Mouse (Mus musculus) limb, embryonic 13.5 days (tissue): Measurements from ENCODE around the gene Fbxw9. TPM values are rescaled to one million over a fixed set of nuclear protein-coding genes. Genes with fewer than 3 reads are reported as not detected.
"Not testable (repeated sequence)": the region's sequence is repeated elsewhere in the genome, so short reads cannot be mapped to it uniquely, and the experiment has no call there.

Experiments used
- ATAC-seq: fragments of 200-750 bp; cut with Nextera tagmentation; 2 replicates; pipeline ENCODE4 v1.8.0; 2017; ENCODE audit warnings: low read depth, moderate number of reproducible peaks, moderate TSS enrichment; ENCODE audit not compliant: low FRiP score
- H3K27ac ChIP-seq: fragments of 300-500 bp; sonication (generic); 2 replicates; pipeline ENCODE4 v1.5.1; 2015; ENCODE audit warnings: inconsistent platforms, mild to moderate bottlenecking, moderate library complexity
- H3K27me3 ChIP-seq: fragments of 300-500 bp; sonication (generic); 2 replicates; pipeline ENCODE4 v1.6.1; 2015; ENCODE audit warnings: mild to moderate bottlenecking, inconsistent platforms
- H3K36me3 ChIP-seq: fragments of 300-500 bp; sonication (generic); 2 replicates; pipeline ENCODE4 v1.6.1; 2015; ENCODE audit warnings: inconsistent platforms, mild to moderate bottlenecking, moderate library complexity
- H3K4me1 ChIP-seq: fragments of 300-500 bp; sonication (generic); 2 replicates; pipeline ENCODE4 v1.6.1; 2015; ENCODE audit warnings: inconsistent platforms
- H3K4me2 ChIP-seq: fragments of 300-500 bp; sonication (generic); replicated peaks from 2 replicates; pipeline ENCODE4 v1.6.1; 2015; ENCODE audit warnings: inconsistent platforms, mild to moderate bottlenecking, moderate library complexity
- H3K4me3 ChIP-seq: fragments of 300-500 bp; sonication (generic); 2 replicates; pipeline ENCODE4 v1.5.1; 2015; ENCODE audit warnings: moderate library complexity, mild to moderate bottlenecking, inconsistent platforms
- H3K9ac ChIP-seq: fragments of 300-500 bp; sonication (generic); 2 replicates; pipeline ENCODE4 v1.6.1; 2015; ENCODE audit warnings: mild to moderate bottlenecking, inconsistent platforms
- H3K9me3 ChIP-seq: fragments of 300-500 bp; sonication (generic); 2 replicates; pipeline ENCODE4 v1.6.1; 2016; ENCODE audit warnings: inconsistent platforms
- WGBS: fragments of 180-500 bp; shearing (Covaris S2); methylation state at CpG from one replicate; pipeline ENCODE4 v1.1.7; 2015; 5-methylcytosine and 5-hydroxymethylcytosine counted together
- polyA plus RNA-seq: library from polyadenylated mRNA; unstranded; fragments of >200 nt; fragmentation: Nextera tagmentation; extraction: Ambion mirVana; gene quantifications from 2 replicates; pipeline ENCODE4 v1.2.1, GENCODE M21; 2015

The Fbxw9 gene
- polyA plus RNA-seq, 1 experiment from 2014 or later = 32.2 TPM

- Histone ChIP-seq H3K9ac (no peak overlapping the region), H3K9me3 (no peaks in the 10 kb centered on the region), H3K4me3 (no peak overlapping the region), H3K36me3 (peaks cover 45% of the 10 kb centered on the region), H3K4me1 (peaks cover 20% of the 10 kb centered on the region), H3K27ac (no peak overlapping the region), H3K4me2 (no peak overlapping the region), H3K27me3 (no peaks in the 10 kb centered on the region)
- no peak for ATAC-seq
- WGBS = 78% methylated on average over 9 of the region's 9 CpGs
Measured at GRCm38 (mm10) chr8:85076001-85076400, 16.1 kb downstream of the Fbxw9 start.

- Histone ChIP-seq H3K9ac (no peak overlapping the region), H3K4me3 (no peak overlapping the region), H3K9me3 (no peaks in the 10 kb centered on the region), H3K36me3 (peaks cover 45% of the 10 kb centered on the region), H3K27ac (no peak overlapping the region), H3K27me3 (no peaks in the 10 kb centered on the region), H3K4me2 (no peak overlapping the region), H3K4me1 (peaks cover 25% of the 10 kb centered on the region)
- ATAC-seq = no peak
- WGBS = 0% methylated on average over 2 of the region's 2 CpGs
Measured at GRCm38 (mm10) chr8:85076993-85077392, 17.1 kb downstream of the Fbxw9 start.

- ATAC-seq = no peak
- Histone ChIP-seq H3K27ac (peak overlapping the region; percentile 44; the same call in 1 of the 2 replicates), H3K4me2 (peak overlapping the region; percentile 96), H3K4me3 (peak overlapping the region; percentile 89), H3K36me3 (peaks cover 28% of the 10 kb centered on the region), H3K9me3 (no peaks in the 10 kb centered on the region), H3K9ac (peak overlapping the region; percentile 88), H3K4me1 (peaks cover 37% of the 10 kb centered on the region), H3K27me3 (no peaks in the 10 kb centered on the region)
- WGBS = under 1% methylated on average over 25 of the region's 25 CpGs
Measured at GRCm38 (mm10) chr8:85080214-85080531, 20.3 kb downstream of the Fbxw9 start.

GRCm38 (mm10) chr8:85080532-85081215 is 20.8 kb downstream of the Fbxw9 start, which contains the start of gene Wdr83os:
TSS of gene Wdr83os (plus strand) at chr8:85080740.
- peak within 1 kb of the TSS; percentile 96 for H3K4me2 ChIP-seq
- WGBS = under 1% methylated on average over 30 of the region's 30 CpGs
- ATAC-seq = peak; percentile 5
- H3K9ac ChIP-seq = peak within 1 kb of the TSS; percentile 88
- H3K4me3 ChIP-seq = peak within 1 kb of the TSS; percentile 89
- H3K36me3 ChIP-seq = peaks cover 28% of the 10 kb centered on the region
- H3K27me3 ChIP-seq = no peaks in the 10 kb centered on the region
- no peaks in the 10 kb centered on the region for H3K9me3 ChIP-seq
- H3K4me1 ChIP-seq = peaks cover 37% of the 10 kb centered on the region
- H3K27ac ChIP-seq = peak within 1 kb of the TSS; percentile 44; the same call in 1 of the 2 replicates

GRCm38 (mm10) chr8:85081216-85081555 is 21.3 kb downstream of the Fbxw9 start, which contains the start of gene Wdr83:
TSS of gene Wdr83 (minus strand) at chr8:85081306.
- WGBS = 1% methylated on average over 9 of the region's 9 CpGs
- H3K9ac ChIP-seq = peak within 1 kb of the TSS; percentile 88

DNA sequence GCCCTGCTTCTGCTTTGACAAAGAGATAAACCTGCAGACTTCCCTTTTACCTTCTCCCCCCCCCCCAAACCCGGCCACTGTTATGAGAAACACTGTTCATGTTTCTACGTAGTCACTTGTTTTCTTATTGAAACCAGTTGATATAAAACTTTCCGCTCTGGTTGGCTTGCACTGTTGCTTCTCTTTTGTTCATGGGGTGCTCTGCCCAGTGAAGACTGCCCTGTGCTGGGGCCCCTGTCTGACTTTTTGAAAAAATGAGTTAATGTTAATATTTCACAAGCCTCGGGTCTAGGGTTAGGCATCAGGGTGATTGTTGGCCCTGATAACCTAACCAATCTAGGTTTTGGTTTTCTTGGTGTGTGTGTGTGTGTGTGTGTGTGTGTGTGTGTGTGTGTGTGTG is 22.3 kb downstream of the Fbxw9 start:
- H3K4me3 ChIP-seq, ATAC-seq, H3K27ac ChIP-seq, H3K27me3 ChIP-seq, H3K9me3 ChIP-seq, H3K9ac ChIP-seq: not testable (repeated sequence)
- Histone ChIP-seq H3K4me2 (0 out of 2 replicates have a peak overlapping the region, but pooled peaks have one; percentile 1), H3K36me3 (peaks cover 27% of the 10 kb centered on the region), H3K4me1 (peaks cover 37% of the 10 kb centered on the region)
- 91% methylated on average over 4 of the region's 4 CpGs for WGBS

More at GRCm38 (mm10) chr8:85081216-85081555, 21.3 kb downstream of the Fbxw9 start, which contains the start of gene Wdr83:
- Histone ChIP-seq H3K4me2 (peak within 1 kb of the TSS; percentile 96), H3K36me3 (peaks cover 25% of the 10 kb centered on the region), H3K4me3 (peak within 1 kb of the TSS; percentile 89), H3K4me1 (peaks cover 37% of the 10 kb centered on the region), H3K9me3 (no peaks in the 10 kb centered on the region), H3K27ac (peak within 1 kb of the TSS; percentile 44; the same call in 1 of the 2 replicates), H3K27me3 (no peaks in the 10 kb centered on the region)
- ATAC-seq = peak; percentile 67

- H3K4me1 ChIP-seq = peaks cover 37% of the 10 kb centered on the region
- peak within 1 kb of the TSS; percentile 78 for H3K9ac ChIP-seq
- H3K27ac ChIP-seq = no peak within 1 kb of the TSS; the same call in 1 of the 2 replicates
- H3K4me3 ChIP-seq = peak within 1 kb of the TSS; percentile 71
- H3K4me2 ChIP-seq = peak within 1 kb of the TSS; percentile 88
- H3K9me3 ChIP-seq = no peaks in the 10 kb centered on the region
- H3K27me3 ChIP-seq = no peaks in the 10 kb centered on the region
- under 1% methylated on average over 29 of the region's 30 CpGs for WGBS
- peak; percentile 87 for ATAC-seq
- peaks cover 36% of the 10 kb centered on the region for H3K36me3 ChIP-seq
Measured at GRCm38 (mm10) chr8:85083108-85083813, 23.4 kb downstream of the Fbxw9 start, which contains the start of gene Man2b1. TSS of gene Man2b1 (plus strand) at chr8:85083270.

DNA sequence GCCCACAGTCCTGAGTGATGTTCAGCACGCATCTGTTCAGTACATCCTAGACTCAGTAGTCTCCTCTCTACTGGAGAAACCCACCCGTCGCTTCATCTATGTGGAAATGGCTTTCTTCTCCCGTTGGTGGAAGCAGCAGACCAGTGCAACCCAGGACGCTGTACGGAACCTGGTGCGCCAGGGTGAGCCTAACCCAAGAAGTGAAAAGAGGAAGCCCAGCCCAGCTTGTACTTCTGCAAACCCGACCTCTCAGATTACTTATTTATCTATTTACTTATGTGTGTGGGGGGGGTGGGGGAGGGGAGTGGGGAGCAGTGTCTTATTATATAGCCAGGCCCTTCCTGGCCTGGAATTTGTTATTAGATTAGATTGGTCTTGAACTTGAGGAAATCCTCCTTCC is 24.8 kb downstream of the Fbxw9 start:
- Histone ChIP-seq H3K27me3 (no peaks in the 10 kb centered on the region), H3K36me3 (peaks cover 43% of the 10 kb centered on the region), H3K4me1 (peaks cover 33% of the 10 kb centered on the region), H3K27ac (no peak overlapping the region), H3K9me3 (no peaks in the 10 kb centered on the region), H3K4me3 (no peak overlapping the region), H3K4me2 (peak overlapping the region; percentile 88; the same call in 1 of the 2 replicates), H3K9ac (no peak overlapping the region)
- ATAC-seq = no peak
- 89% methylated on average over 8 of the region's 8 CpGs for WGBS

GRCm38 (mm10) chr8:85086238-85086637 is 26.4 kb downstream of the Fbxw9 start:
- H3K27ac ChIP-seq = no peak overlapping the region
- 81% methylated on average over 3 of the region's 3 CpGs for WGBS

DNA sequence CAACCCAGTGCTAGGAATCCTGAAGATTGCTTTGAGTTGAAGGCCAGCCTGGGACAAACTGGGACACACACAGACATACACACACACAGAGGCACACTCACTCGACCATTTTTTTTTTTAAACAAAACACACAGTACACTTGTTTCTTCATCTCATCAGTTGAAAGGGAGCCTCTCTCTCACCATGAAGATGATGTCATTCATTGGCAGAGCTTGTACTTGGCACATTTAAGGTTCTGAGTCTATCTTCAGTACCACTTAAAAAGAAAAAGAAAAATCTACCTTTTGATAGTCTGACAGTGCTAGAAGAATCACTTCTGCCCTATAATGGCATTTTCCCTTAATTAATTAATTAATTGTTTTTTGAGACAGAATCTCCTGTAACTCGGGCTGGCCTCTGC is 28.9 kb downstream of the Fbxw9 start:
- no peak overlapping the region for H3K27ac ChIP-seq
- H3K4me1 ChIP-seq = peaks cover 8% of the 10 kb centered on the region
- H3K36me3 ChIP-seq = peaks cover 71% of the 10 kb centered on the region
- no peak for ATAC-seq
- H3K4me2 ChIP-seq = no peak overlapping the region
- no peaks in the 10 kb centered on the region for H3K9me3 ChIP-seq
- 80% methylated on average over 2 of the region's 2 CpGs for WGBS
- no peak overlapping the region for H3K9ac ChIP-seq
- no peak overlapping the region for H3K4me3 ChIP-seq
- H3K27me3 ChIP-seq = no peaks in the 10 kb centered on the region

More at GRCm38 (mm10) chr8:85086238-85086637, 26.4 kb downstream of the Fbxw9 start:
- no peak overlapping the region for H3K9ac ChIP-seq
- H3K36me3 ChIP-seq = peaks cover 51% of the 10 kb centered on the region
- no peaks in the 10 kb centered on the region for H3K27me3 ChIP-seq
- no peaks in the 10 kb centered on the region for H3K9me3 ChIP-seq
- peaks cover 28% of the 10 kb centered on the region for H3K4me1 ChIP-seq
- H3K4me3 ChIP-seq = no peak overlapping the region
- no peak for ATAC-seq
- no peak overlapping the region for H3K4me2 ChIP-seq

GRCm38 (mm10) chr8:85090856-85091255 is 31.0 kb downstream of the Fbxw9 start:
- Histone ChIP-seq H3K36me3 (peaks cover 82% of the 10 kb centered on the region), H3K4me3 (no peak overlapping the region), H3K27ac (no peak overlapping the region), H3K9me3 (no peaks in the 10 kb centered on the region), H3K4me1 (no peaks in the 10 kb centered on the region), H3K9ac (no peak overlapping the region), H3K4me2 (no peak overlapping the region), H3K27me3 (no peaks in the 10 kb centered on the region)
- no peak for ATAC-seq
- WGBS = 87% methylated on average over 11 of the region's 11 CpGs

DNA sequence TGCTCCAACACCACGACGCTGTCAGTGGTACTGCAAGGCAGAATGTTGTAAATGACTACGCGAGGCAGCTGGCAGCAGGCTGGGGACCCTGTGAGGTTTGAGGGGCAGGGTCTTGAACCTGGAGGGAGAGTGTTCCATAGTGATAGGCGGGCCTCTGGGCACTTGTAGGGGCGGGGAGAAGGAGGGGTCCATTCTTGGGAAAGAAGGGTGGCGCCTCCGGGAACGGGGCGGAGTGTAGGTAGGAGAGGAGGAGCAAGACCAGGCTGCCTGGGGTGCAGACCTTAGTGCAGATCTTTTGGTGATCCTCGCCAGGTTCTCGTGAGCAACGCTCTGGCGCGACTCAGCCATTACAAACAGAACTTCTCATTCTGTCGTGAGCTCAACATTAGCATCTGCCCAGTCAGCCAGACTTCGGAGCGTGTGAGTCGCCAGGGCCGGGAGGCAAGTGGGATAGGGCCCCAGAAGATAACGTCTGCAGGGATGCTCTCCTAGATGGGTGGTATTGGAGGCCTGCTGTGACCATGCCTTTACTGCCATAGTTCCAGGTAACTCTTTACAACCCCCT is 31.8 kb downstream of the Fbxw9 start:
- Histone ChIP-seq H3K4me2 (no peak overlapping the region), H3K36me3 (peaks cover 85% of the 10 kb centered on the region), H3K4me1 (no peaks in the 10 kb centered on the region), H3K27me3 (no peaks in the 10 kb centered on the region), H3K9me3 (no peaks in the 10 kb centered on the region), H3K9ac (no peak overlapping the region), H3K4me3 (no peak overlapping the region), H3K27ac (no peak overlapping the region)
- no peak for ATAC-seq
- 25% methylated on average over 21 of the region's 21 CpGs for WGBS
